Mouse (Mus musculus): Measurements from ENCODE around the gene Olfr239.
"Not testable (repeated sequence)": the region's sequence is repeated elsewhere in the genome, so short reads cannot be mapped to it uniquely, and the experiment has no call there.

The Olfr239 gene

DNA sequence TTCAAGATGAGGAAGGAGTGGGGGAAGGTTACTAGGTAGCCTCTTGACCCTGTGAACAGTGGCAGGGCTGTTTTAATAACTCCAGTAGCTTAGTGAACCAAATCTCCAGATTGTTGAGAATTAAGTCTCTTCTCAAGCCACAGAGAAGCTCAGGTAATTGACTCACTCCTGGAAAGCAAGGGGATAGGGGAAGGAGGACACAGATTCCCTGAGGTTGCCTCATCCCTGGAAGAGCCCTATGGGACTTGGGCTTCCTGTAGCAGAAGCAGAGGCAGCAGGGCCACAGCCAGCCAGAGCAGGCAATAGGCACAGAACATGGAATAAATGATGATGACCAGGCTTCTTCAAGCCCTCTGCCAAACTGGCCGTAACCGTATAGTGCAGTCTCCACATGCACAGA lies at the start of gene Olfr239:
Olfr239 (plus strand) TSS at position 301 of the 400 bp plus-strand sequence.
- DNase-seq (ENCODE audit: low read depth, low spot score), result not testable (repeated sequence)

DNA sequence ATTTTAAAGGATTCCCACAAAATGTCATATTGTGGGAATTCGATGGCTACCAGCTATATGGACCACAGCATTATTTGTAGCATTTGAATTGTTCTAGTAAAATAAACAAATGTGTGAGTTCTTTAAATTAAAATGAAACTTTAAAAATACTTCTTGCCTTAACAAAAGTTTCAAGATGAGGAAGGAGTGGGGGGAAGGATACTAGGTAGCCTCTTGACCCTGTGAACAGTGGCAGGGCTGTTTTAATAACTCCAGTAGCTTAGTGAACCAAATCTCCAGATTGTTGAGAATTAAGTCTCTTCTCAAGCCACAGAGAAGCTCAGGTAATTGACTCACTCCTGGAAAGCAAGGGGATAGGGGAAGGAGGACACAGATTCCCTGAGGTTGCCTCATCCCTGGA lies 23.0 kb upstream of the Olfr239 start, which contains the start of gene Olfr55:
Olfr55 (plus strand) TSS at position 301 of the 400 bp plus-strand sequence.
- not testable (repeated sequence) for DNase-seq (ENCODE audit: low read depth, low spot score)

DNA sequence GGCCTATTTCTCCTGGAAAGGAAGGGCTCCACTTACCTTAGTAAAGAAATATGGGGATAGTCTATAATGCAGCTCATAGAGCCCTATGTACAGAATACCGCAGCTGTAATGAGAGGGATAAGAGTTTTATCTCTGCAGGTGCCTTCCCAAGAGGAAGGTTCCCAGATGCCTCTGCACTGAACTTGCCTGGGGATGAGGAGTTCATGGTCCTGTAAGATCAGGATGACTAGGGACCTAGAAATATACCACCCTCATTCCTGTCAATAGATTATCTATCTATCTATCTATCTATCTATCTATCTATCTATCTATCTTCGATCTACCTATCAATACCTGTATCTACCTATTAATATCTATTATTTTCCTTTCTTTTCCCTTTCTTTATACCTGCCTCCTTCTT lies 30.5 kb downstream of the Olfr239 start, which contains the start of gene Olfr1564:
Olfr1564 (minus strand) TSS at position 101 of the 400 bp plus-strand sequence.
- no peak for DNase-seq (ENCODE audit: low read depth, low spot score)

DNA sequence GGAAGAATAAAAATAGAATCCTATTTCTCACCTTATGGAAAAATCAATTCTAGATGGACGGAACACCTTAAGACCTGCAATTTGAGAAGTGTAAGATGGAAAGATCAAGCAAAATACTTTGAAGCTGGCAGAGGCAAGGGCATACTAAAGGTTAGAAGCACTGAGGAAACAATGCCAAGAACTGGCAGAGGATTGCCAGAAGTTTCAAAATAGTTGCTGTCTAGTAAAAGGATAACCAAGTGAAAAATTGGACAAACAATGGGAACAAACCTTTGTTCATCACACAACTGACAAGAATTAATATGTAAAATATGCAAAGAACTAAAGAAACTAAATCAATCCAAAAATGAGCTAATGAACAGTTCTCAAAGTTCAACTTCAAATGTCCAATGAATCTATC lies 45.5 kb downstream of the Olfr239 start:
- not testable (repeated sequence) for DNase-seq (ENCODE audit: low read depth, low spot score)

Data from c-Kit-negative CD71-positive TER-119-positive erythroid progenitor cells, embryonic 14.5 days (primary cell).